Mouse (Mus musculus): ENCODE data around the gene Gm10320. TPM values are rescaled to one million over a fixed set of nuclear protein-coding genes. Genes with fewer than 3 reads are reported as not detected.

The Gm10320 gene
- total and polyA plus RNA-seq, 2 experiments from 2014 or later, result 1.2 TPM; not detected in 1

DNA sequence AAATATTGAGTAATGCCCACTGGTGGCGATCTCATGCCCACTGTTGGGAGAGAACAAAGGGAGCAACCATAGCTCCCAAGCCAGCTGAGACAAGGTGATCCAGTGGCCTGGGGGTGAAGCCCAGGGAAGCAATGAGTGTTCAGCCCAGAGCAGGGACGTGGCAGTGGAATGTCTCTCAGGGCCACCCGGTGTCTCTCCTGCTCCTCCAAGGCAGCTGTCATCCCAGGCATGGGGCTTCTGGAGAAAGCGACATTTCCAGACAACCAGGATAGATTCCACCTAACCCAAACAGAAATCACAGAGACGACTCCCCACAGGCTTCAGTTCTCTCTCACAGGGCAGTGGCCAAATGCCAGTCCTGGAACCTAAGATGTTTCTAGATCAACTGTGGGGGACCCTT, 6.4 kb downstream of the Gm10320 start:
- H3K9me3 ChIP-seq (ENCODE audit: low read length), result no peaks in the 10 kb centered on the region
- H3K4me3 ChIP-seq (ENCODE audit: low read depth, low read length), result no peak overlapping the region
- H3K27ac ChIP-seq (ENCODE audit: low read depth, low read length), result no peak overlapping the region
- DNase-seq (ENCODE audit: low spot score), result no peak
- no peaks in the 10 kb centered on the region for H3K4me1 ChIP-seq (ENCODE audit: insufficient read depth, low read length)
- ATAC-seq (ENCODE audit: low FRiP score), result no peak
- TF ChIP-seq CTCF (IDR thresholded peaks at IDR 0.05), result no peak
- no peak overlapping the region for H3K4me2 ChIP-seq (ENCODE audit: low read depth, low read length, poor library complexity, severe bottlenecking)
- H3K27me3 ChIP-seq (ENCODE audit: insufficient read depth, low read length), result no peaks in the 10 kb centered on the region
- WGBS, result 85% methylated on average over 5 of the region's 5 CpGs
- H3K9ac ChIP-seq (replicated peaks; ENCODE audit: low read length, poor library complexity, severe bottlenecking), result no peak overlapping the region
- no peaks in the 10 kb centered on the region for H3K36me3 ChIP-seq (ENCODE audit: insufficient read depth, low read length)

DNA sequence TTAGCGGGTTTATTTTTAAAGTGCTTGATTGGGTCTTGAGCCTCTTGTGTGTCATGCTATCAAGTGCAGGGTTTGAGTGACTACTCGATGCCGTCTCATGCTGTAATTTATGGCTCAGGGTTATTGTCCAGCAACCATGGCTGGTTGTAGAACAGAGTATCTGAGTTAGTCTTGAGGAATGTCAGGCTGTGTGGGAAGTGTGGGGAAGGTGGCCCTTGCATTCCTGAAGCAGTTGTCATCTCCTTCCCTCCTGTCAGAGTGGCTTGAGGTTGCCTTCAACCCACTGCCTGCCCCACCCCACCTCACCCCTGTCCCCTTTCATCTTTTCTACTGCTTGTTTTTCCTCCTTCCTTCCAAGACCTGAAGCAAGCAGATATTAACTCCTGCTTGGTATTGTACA, 13.8 kb downstream of the Gm10320 start:
- Histone ChIP-seq H3K36me3 (ENCODE audit: insufficient read depth, low read length) (no peaks in the 10 kb centered on the region), H3K27ac (ENCODE audit: low read depth, low read length) (no peak overlapping the region), H3K4me1 (ENCODE audit: insufficient read depth, low read length) (0 out of 2 replicates have a peak, but pooled peaks cover 3% of the 10 kb centered on the region), H3K4me3 (ENCODE audit: low read depth, low read length) (no peak overlapping the region), H3K4me2 (ENCODE audit: low read depth, low read length, poor library complexity, severe bottlenecking) (no peak overlapping the region), H3K9ac (replicated peaks; ENCODE audit: low read length, poor library complexity, severe bottlenecking) (no peak overlapping the region), H3K27me3 (ENCODE audit: insufficient read depth, low read length) (no peaks in the 10 kb centered on the region), H3K9me3 (ENCODE audit: low read length) (no peaks in the 10 kb centered on the region)
- no peak for ATAC-seq (ENCODE audit: low FRiP score)
- 98% methylated on average over 3 of the region's 3 CpGs for WGBS
- DNase-seq (ENCODE audit: low spot score), result no peak
- TF ChIP-seq CTCF (IDR thresholded peaks at IDR 0.05), result no peak

DNA sequence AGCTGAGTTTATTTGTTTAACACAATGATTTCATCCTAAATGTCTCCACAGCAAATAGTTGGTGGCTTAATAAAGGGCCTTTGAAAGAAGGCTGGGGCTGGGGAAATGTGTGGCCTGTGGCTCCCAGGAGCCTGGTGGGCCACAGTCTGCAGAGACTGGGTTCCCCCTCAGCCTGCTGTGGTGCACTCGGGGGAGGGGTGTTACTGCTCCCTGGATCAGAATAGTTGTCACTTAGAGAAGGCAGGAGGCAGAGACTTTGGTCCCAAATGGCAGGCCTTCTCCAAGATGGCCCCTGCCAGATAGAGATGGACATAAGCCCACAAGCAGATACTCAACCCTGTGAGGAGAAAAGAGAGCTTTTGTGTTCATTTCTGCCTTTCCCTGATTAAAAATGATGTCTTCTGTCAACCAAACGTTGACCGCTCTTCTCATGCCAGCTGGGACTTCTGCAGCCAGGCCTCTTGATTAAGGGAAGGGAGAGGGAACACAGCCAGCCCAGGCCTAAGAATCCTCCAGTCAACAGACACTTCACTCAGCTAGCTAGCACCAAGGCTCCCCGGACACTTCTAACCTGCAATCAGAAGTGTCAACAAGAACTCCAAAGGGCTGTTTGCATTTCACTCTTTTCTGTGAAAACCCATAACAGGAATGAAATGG, 14.8 kb downstream of the Gm10320 start:
- Histone ChIP-seq H3K9me3 (ENCODE audit: low read length) (no peaks in the 10 kb centered on the region), H3K27ac (ENCODE audit: low read depth, low read length) (0 out of 2 replicates have a peak overlapping the region, but pooled peaks have one; percentile 6), H3K4me1 (ENCODE audit: insufficient read depth, low read length) (0 out of 2 replicates have a peak, but pooled peaks cover 3% of the 10 kb centered on the region), H3K9ac (replicated peaks; ENCODE audit: low read length, poor library complexity, severe bottlenecking) (no peak overlapping the region), H3K4me2 (ENCODE audit: low read depth, low read length, poor library complexity, severe bottlenecking) (no peak overlapping the region), H3K36me3 (ENCODE audit: insufficient read depth, low read length) (no peaks in the 10 kb centered on the region), H3K4me3 (ENCODE audit: low read depth, low read length) (no peak overlapping the region), H3K27me3 (ENCODE audit: insufficient read depth, low read length) (no peaks in the 10 kb centered on the region)
- ATAC-seq (ENCODE audit: low FRiP score), result no peak
- no peak for TF ChIP-seq CTCF (IDR thresholded peaks at IDR 0.05)
- DNase-seq (ENCODE audit: low spot score), result no peak
- 68% methylated on average over 4 of the region's 4 CpGs for WGBS

DNA sequence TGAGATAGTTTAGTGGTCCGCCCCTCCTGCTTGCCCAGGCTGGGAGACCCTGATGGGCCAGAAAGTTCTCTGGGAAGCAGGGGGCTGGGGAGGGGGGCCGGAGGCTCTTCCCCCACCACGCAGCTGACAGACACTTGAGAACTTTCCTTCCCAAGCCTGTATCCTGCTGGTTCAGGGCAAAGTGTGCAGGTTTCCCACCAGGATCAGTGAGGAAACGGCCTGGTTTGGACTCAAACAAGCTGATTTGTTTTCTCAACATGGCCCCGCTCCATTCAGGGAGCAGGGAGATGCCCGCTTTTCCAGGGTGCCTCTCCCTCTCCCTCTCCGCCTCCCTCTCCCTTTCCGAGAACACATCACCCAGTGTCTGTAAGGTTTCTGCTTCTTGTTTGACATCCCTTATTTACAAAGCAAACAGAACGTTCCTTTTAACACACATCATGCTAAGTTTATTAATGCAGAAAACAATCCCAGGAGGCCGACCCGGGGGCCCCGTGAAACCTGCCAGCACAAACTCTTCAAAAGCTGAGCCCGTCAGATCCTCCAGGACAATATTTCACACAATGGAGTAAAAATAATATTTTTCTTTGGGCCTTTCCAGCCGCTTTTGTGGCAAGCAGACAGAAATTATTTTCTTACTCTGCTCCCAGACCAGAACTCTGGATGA, 15.5 kb downstream of the Gm10320 start:
- Histone ChIP-seq H3K36me3 (ENCODE audit: insufficient read depth, low read length) (no peaks in the 10 kb centered on the region), H3K4me3 (ENCODE audit: low read depth, low read length) (no peak overlapping the region), H3K27ac (ENCODE audit: low read depth, low read length) (0 out of 2 replicates have a peak overlapping the region, but pooled peaks have one; percentile 6), H3K4me2 (ENCODE audit: low read depth, low read length, poor library complexity, severe bottlenecking) (no peak overlapping the region), H3K27me3 (ENCODE audit: insufficient read depth, low read length) (no peaks in the 10 kb centered on the region), H3K9me3 (ENCODE audit: low read length) (no peaks in the 10 kb centered on the region), H3K4me1 (ENCODE audit: insufficient read depth, low read length) (0 out of 2 replicates have a peak, but pooled peaks cover 3% of the 10 kb centered on the region), H3K9ac (replicated peaks; ENCODE audit: low read length, poor library complexity, severe bottlenecking) (no peak overlapping the region)
- no peak for ATAC-seq (ENCODE audit: low FRiP score)
- TF ChIP-seq CTCF (IDR thresholded peaks at IDR 0.05), result no peak
- DNase-seq (ENCODE audit: low spot score), result no peak
- 30% methylated on average over 14 of the region's 14 CpGs for WGBS

DNA sequence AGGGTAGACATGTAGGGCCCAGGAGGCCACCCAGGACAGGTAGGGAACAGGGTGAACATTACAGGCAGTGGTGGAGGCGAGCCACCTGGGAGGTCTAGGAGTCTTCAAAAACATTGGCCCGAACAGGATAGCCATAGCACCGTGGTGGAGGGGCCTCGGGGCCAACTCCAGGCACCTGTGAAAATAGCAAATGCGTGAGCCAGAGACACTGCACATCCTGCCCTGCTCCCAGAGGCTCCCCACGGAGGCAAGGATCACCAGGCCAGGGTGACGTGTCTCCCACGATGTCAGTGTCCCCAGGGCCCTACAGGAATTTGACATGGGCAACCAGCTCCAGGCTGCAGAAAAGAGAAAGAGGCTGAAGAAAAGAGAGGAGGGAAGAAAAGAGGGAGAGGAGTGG, 16.1 kb downstream of the Gm10320 start:
- ATAC-seq (ENCODE audit: low FRiP score), result no peak
- Histone ChIP-seq H3K4me1 (ENCODE audit: insufficient read depth, low read length) (0 out of 2 replicates have a peak, but pooled peaks cover 3% of the 10 kb centered on the region), H3K27me3 (ENCODE audit: insufficient read depth, low read length) (no peaks in the 10 kb centered on the region), H3K27ac (ENCODE audit: low read depth, low read length) (no peak overlapping the region), H3K36me3 (ENCODE audit: insufficient read depth, low read length) (no peaks in the 10 kb centered on the region), H3K4me3 (ENCODE audit: low read depth, low read length) (no peak overlapping the region), H3K9ac (replicated peaks; ENCODE audit: low read length, poor library complexity, severe bottlenecking) (no peak overlapping the region), H3K4me2 (ENCODE audit: low read depth, low read length, poor library complexity, severe bottlenecking) (no peak overlapping the region), H3K9me3 (ENCODE audit: low read length) (no peaks in the 10 kb centered on the region)
- no peak for DNase-seq (ENCODE audit: low spot score)
- 67% methylated on average over 8 of the region's 8 CpGs for WGBS
- no peak for TF ChIP-seq CTCF (IDR thresholded peaks at IDR 0.05)

DNA sequence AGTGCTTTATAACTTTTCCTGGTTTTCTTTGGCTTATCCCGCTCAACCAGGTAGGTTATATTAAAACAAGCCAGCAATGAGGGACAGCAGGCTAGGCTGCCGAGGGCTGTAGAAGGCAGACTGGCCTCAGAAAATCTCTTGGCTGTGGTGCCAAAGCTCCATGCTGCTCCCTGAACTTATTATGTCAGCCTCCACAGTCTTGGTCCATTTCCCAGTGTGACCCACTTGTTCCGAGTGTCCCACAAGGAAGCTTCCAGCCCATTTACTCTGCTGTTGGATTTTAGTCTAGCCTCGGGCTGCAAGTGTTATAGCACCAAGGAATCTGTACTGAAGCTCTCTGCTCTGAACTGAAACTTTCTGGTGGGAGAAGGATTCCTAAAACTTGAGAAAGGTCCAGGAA, 18.8 kb downstream of the Gm10320 start:
- Histone ChIP-seq H3K9ac (replicated peaks; ENCODE audit: low read length, poor library complexity, severe bottlenecking) (no peak overlapping the region), H3K9me3 (ENCODE audit: low read length) (no peaks in the 10 kb centered on the region), H3K27me3 (ENCODE audit: insufficient read depth, low read length) (no peaks in the 10 kb centered on the region), H3K36me3 (ENCODE audit: insufficient read depth, low read length) (no peaks in the 10 kb centered on the region), H3K4me1 (ENCODE audit: insufficient read depth, low read length) (0 out of 2 replicates have a peak, but pooled peaks cover 3% of the 10 kb centered on the region), H3K27ac (ENCODE audit: low read depth, low read length) (no peak overlapping the region), H3K4me3 (ENCODE audit: low read depth, low read length) (no peak overlapping the region), H3K4me2 (ENCODE audit: low read depth, low read length, poor library complexity, severe bottlenecking) (no peak overlapping the region)
- no peak for ATAC-seq (ENCODE audit: low FRiP score)
- WGBS, result 84% methylated on average over 4 of the region's 4 CpGs
- TF ChIP-seq CTCF (IDR thresholded peaks at IDR 0.05), result no peak
- no peak for DNase-seq (ENCODE audit: low spot score)

All from midbrain, postnatal 0 days (tissue).